Mouse (Mus musculus) layer of hippocampus, postnatal 14 days (tissue): ENCODE data around the gene Alpk1. TPM values are rescaled to one million over a fixed set of nuclear protein-coding genes. Genes with fewer than 3 reads are reported as not detected.
A peak's percentile ranks its signal among the peaks of the same experiment; 100 is the strongest.

Experiments used
- DNase-seq, 2 experiments: peaks; one replicate each; pipeline ENCODE4 v3.0.0; 2021 to 2022; ENCODE audit warnings: low spot score in 2 of 2, mixed read lengths in 1 of 2
- total RNA-seq, 2 experiments: library from RNA; stranded (reverse); gene quantifications; 2 replicates each; pipeline ENCODE4 v1.2.3; 2021

Alpk1 gene
- total RNA-seq, 2 experiments from 2014 or later: 11.4 to 13.3 TPM

- DNase-seq: peak in 1 of 2 experiments; percentile 32
Observed at GRCm38 (mm10) chr3:127632531-127632930, 147.8 kb downstream of the Alpk1 start.

DNA sequence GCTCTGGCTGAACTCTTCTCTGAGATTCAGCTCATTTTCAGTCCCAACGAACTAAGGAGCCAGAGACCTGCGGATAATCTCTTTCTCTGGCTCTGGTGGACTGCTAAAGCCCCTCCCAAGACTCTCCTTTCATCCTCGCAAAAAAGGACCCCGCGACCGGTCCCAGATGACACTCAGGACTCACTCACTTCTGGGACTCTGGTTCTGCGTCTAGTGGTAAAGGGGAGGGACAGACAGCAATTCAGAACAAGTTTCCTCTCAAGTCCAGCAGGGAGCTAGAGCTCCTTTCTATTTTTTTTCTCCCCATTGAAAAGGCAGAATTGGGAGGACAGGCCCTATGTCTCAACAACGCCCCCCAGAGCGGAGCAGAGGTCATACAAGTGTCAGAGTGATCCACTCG lies 148.7 kb downstream of the Alpk1 start:
- no peak for DNase-seq

DNA sequence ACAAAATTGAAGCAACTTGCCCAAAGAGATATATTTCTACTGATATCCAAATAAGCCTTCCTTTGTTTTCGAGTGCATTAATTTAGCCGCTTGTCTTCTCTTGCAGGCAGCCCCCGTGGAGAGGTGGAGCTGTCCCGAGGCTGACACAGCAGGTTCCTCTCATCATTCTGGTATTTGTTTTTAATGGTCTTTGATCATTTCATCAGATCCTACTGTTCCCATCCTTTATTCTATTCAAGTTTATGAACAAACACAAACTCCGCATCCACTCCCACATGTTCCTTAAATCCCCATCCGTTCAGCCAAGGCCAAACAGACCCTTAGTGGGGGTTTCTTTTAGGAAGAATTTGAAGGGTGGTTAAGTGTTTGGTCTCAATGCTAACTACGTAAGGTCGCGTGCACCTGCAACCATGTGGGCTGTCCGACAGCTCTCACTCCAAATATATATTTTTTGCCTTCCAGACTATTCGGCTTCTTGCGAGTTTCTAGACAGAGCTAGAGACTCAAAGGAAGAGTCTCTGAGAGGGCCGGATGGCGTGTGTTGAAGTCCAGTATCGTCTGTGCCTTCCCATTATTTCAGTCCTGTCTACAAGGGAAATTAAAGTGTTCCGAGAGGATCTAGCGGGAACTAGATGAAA lies 149.5 kb downstream of the Alpk1 start:
- no peak for DNase-seq

- DNase-seq: no peak
Observed at GRCm38 (mm10) chr3:127630190-127630589, 150.1 kb downstream of the Alpk1 start.

DNA sequence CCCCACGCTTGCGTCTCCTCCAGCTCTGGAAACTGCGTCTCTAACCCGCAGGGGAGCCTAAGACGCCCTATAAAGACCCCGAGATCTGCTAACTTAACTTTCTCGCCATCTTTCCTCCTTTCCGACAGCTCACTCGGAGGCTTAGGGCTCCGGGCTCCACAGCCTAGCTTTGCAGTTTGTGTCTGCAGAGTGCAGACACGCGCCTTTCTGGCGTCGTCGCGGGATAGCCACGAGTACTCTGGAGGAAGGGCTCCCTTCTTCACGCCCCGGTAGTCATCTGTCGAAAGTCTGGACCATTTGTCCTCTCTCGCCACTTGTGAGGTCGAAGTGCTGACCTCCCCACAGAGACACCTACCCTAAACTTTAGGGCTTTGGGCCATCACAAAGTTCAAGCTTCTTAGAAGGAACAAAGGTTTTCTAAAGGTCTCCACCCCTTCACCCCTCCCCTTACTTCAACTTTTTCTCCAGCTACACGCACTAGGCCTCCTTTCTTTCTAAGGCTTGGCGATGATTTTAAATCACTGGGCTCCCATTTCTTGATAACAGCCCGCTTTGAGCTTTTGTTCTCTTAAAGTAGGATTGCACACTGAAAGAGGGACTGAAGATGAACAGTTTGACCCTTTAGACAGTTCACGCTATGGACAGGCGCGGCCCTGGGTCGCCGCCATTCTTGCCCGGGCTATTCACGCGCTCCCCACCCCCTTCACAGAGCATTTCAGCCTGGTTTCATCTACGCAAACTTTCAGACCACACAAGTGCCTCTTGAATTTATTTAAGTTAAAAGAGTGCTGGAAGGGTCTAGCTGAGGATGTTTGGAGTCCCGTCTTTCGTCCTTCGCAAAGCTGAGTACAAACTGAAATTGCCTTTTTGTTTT lies 151.8 kb downstream of the Alpk1 start:
- no peak for DNase-seq

GRCm38 (mm10) chr3:127627956-127628310 lies 152.4 kb downstream of the Alpk1 start:
- no peak for DNase-seq

DNA sequence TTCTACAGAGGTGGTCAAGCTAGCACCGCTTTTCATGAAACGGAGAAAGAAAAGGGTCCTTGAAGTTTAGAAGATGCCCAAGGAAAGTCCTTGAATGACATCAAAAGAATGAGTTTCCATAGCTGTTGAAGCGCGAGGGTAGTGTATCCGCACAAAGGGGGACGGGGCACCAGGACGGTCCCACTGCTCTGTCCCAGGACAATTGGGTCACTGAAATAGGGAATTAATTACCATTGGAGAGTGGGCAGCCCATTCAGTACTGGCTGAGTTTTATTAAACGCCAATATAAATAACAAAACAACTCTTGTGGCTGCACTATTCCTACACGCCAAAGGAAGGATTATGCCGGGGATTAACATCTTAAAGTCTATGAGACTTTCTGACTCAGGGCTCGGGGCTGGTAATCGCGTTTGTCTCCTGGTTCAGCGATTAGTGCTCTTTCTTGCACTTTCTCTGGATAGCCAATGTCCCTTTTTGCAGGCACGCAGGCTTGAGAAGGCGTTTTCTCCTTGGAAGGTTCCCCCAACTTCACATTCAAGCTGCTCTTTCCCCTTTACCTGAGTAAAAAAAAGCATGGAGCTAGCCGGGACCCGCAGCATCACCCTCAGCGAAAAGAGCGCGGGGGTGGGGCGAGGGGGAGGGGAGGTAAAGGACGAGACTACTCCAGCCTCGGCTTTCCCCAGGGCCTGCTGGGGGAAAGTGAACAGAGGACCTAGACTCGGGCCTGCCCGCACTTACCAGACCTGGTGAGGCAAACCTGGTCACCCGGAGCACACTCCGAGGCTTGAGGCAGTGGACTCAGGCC lies 153.0 kb downstream of the Alpk1 start:
- no peak for DNase-seq

DNA sequence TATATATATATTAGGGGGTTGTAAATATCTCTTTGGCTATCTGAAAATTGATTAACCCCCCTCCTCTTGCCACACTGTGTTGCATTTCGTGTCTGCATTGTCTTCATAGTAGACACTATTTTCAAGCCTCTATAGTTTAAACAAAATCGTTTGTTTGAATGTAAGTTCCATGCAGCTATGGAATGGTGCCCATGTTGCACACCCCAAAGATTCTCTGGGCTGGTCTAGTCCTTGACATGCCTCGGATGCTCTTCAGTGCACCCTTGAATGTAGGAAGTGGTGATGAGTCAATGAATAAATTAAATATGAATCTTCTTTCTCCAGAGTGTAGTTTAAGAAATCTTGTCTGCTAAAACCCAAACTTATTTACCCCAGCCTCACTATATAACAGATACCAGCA lies 153.8 kb downstream of the Alpk1 start:
- no peak for DNase-seq

DNA sequence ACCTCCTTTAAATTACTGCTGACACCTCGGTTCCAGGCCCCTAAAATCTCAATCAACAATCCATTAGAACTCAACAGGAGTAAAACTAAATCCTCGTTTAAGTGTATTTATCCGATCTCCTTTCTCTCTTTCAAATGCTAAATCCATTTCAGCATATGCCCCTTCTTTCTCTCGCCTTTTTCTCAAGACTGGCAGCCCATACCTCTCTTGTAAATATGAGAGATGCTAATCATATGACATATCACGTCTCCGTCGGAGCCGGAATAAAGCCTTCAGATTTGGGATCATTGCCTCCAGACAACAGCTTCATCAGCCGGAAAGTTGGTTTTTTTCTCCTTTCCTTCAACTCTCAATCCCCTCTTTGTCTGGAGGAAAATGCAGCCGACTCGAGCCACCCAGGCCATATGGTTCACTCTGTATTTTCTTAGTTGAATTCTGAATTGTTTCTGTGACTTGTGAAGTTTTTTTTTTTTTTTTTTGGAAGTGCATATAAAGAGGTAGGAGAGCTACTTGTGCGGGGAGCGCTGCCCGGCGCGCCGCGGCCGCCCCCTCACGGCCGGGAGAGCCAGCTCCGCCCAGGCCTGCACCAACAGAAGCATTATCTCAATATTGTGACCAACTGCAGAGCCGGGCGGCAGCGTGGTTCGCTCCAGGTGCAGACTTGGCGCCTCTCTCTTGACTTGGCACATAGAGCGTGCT lies 154.5 kb downstream of the Alpk1 start:
- DNase-seq: no peak

DNA sequence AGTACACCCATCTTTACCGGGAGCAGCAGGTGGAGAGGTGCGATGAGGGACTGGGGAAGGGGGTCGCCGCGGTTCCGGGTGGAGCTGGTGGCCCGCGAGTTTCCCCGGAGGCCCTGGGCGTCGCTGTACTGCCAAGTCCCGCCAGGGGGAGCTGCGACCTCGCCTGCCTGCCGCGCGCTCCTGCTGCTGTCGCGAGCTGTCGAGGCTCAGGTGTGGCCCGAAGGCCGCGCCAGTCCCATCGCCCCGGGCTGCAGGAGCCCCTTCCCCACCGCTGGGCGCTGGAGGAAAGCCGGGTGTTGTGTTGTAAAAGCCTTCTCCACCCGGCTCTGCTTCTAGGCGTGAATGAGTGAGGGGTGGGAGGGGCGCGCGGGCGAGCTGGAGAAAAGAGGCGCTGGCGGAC lies 155.0 kb downstream of the Alpk1 start:
- DNase-seq: peak in 1 of 2 experiments; percentile 69

Other genes with a start within 250 kb of the Alpk1 start
- gene Larp7, start 227.2 kb downstream of the Alpk1 start, total RNA-seq: 10 to 100 TPM; 14.6 to 16.5 TPM
- 1 to 10 TPM; 2.6 to 3.4 TPM for gene Zgrf1, start 227.0 kb downstream of the Alpk1 start, total RNA-seq
- gene Neurog2, start 147.4 kb downstream of the Alpk1 start, total RNA-seq: 1 to 10 TPM; 2.4 to 2.8 TPM
- 1 to 10 TPM; 4.2 to 5.0 TPM for gene Tifa, start 9.3 kb upstream of the Alpk1 start, total RNA-seq
- gene Ap1ar, start 57.0 kb upstream of the Alpk1 start, total RNA-seq: 10 to 100 TPM; 67.6 to 68.7 TPM
- 1 to 10 TPM; 3.5 to 4.9 TPM for gene Fam241a, start 115.8 kb upstream of the Alpk1 start, total RNA-seq